In the genomic region with DNA sequence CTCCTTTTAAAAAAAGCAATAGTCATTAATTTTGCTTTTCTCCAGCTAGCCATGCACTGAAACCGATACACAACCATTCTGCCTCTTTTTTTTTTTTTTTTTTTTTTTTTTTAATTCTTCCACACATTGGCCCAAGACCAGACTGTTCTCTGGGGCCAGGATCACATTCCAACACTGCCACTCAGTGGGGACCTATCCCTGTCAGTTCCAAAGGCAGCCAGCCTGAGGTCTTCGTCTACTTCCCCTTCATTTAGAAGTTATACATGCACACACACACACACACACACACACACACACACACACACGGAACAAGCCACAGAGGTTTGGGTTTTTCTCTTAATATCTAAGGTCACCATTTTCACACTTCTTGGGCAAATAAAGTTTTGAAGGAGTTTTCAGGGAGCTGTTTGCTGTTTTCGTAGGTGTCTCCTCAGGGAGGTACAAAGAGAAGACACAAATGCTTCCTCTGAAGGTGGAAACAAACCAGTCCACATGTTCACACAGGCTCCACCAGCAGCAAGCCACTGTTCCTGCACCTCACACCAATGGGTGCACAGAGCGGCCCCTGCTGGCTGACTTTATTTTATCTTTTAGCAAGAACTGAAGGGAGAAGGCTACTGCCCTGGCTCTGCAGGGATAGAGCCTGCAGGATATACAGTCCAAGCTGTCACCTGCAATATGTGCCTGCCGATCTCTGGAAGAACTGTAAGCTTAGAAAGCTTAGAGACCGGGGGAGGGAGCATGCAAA, we compare ENCODE assay signal across 9 mouse cellular contexts.
DNase-seq lines count a peak whose midpoint lies in the region; ATAC-seq and TF ChIP-seq lines count a peak whose summit lies in the region.
"Had no signal": no experiment of that assay in that cellular context is flagged by ENCODE, and none has a peak within 500 bp of the region (broad histone marks: within the 10 kb centered on the region; RNA-seq: fewer than 3 reads in every experiment).

No protein-coding gene starts in this region.

- no peaks in the 10 kb centered on the region for H3K27me3 ChIP-seq in CH12.LX (replicated peaks)
- H3K27me3 ChIP-seq in forebrain, embryonic 14.5 days (replicated peaks; ENCODE audit: control insufficient read depth, insufficient read depth, low read length) = no peaks in the 10 kb centered on the region
- H3K27me3 ChIP-seq in lung, embryonic 16.5 days (ENCODE audit: control insufficient read depth, insufficient read depth, low read depth, low read length) = no peaks in the 10 kb centered on the region

- peak; percentile 85 for TF ChIP-seq RAD21 in CH12.LX (IDR thresholded peaks at IDR 0.05; ENCODE audit: low read depth, low read length)

- no peak for TF ChIP-seq EP300 in CH12.LX (IDR thresholded peaks at IDR 0.05; ENCODE audit: low read length)

- no peaks in the 10 kb centered on the region for H3K36me3 ChIP-seq in CH12.LX (replicated peaks in 1 of 2; ENCODE audit: control insufficient read depth in 1 of 2, insufficient read depth in 1 of 2, low read length in 1 of 2)
- no peaks in the 10 kb centered on the region for H3K36me3 ChIP-seq in forebrain, embryonic 14.5 days (ENCODE audit: control insufficient read depth, insufficient read depth, low read length)
- no peaks in the 10 kb centered on the region for H3K36me3 ChIP-seq in lung, embryonic 16.5 days (ENCODE audit: control insufficient read depth, insufficient read depth, low read length)

- dilution Hi-C loops in CH12.LX (cut with MboI; ENCODE audit: extremely low pct_ligation_motif_present, extremely low pct_unique_long_range_greater_than_20kb, low sequenced_read_pairs) = no loop called here

- in situ Hi-C loops in CH12.LX (cut with MboI; ENCODE audit: low pct_ligation_motif_present, low pct_unique_long_range_greater_than_20kb, low sequenced_read_pairs) = no loop called here

- peak; percentile 93 for ATAC-seq in forebrain, embryonic 14.5 days
- ATAC-seq in lung, embryonic 16.5 days (ENCODE audit: low read depth) = peak; percentile 90

- peak; percentile 90 for DNase-seq in CH12.LX (ENCODE audit: extremely low read depth)
- peak; percentile 20 for DNase-seq in c-Kit-positive CD71-positive TER-119-negative erythroid progenitor cells, embryonic 14.5 days (ENCODE audit: low read depth)
- DNase-seq in forebrain, embryonic 14.5 days (ENCODE audit: low spot score) = peak; percentile 93
- peak; percentile 91 for DNase-seq in heart, postnatal 4 days
- peak; percentile 81 to 92 for DNase-seq in layer of hippocampus, adult 2 months (ENCODE audit: low spot score in 2 of 2)
- peak; percentile 94 for DNase-seq in retina, embryonic 14.5 days (ENCODE audit: low spot score)
- peak; percentile 65 to 70 for DNase-seq in thymus, postnatal 36 days

- 17% methylated on average over 7 of the region's 7 CpGs for WGBS in forebrain, embryonic 14.5 days
- 18% methylated on average over 7 of the region's 7 CpGs for WGBS in lung, embryonic 16.5 days

- H3K9me3 ChIP-seq in CH12.LX (replicated peaks; ENCODE audit: low read length) = no peaks in the 10 kb centered on the region
- H3K9me3 ChIP-seq in forebrain, embryonic 14.5 days (replicated peaks; ENCODE audit: control insufficient read depth, low read length) = no peaks in the 10 kb centered on the region
- H3K9me3 ChIP-seq in lung, embryonic 16.5 days (ENCODE audit: control insufficient read depth, low read length) = no peaks in the 10 kb centered on the region

- no peak overlapping the region for H3K9ac ChIP-seq in CH12.LX (ENCODE audit: insufficient read depth, low read depth)
- H3K9ac ChIP-seq in forebrain, embryonic 14.5 days (ENCODE audit: low read length) = no peak overlapping the region
- H3K9ac ChIP-seq in lung, embryonic 16.5 days (ENCODE audit: low read length) = no peak overlapping the region

- no peak for TF ChIP-seq POLR2A in CH12.LX (IDR thresholded peaks at IDR 0.05; ENCODE audit: low read depth, low read length)

- no peak overlapping the region for H3K27ac ChIP-seq in CH12.LX (ENCODE audit: insufficient read depth, low read depth)
- no peak overlapping the region for H3K27ac ChIP-seq in forebrain, embryonic 14.5 days (ENCODE audit: low read depth, low read length)
- no peak overlapping the region for H3K27ac ChIP-seq in layer of hippocampus, adult 2 months
- H3K27ac ChIP-seq in lung, embryonic 16.5 days (ENCODE audit: low read length) = no peak overlapping the region

- H3K4me2 ChIP-seq in CH12.LX (ENCODE audit: insufficient read depth, low read depth, poor library complexity, severe bottlenecking) = peak overlapping the region; percentile 24; the same call in 1 of the 2 replicates
- H3K4me2 ChIP-seq in forebrain, embryonic 14.5 days (ENCODE audit: low read length) = no peak overlapping the region
- H3K4me2 ChIP-seq in lung, embryonic 16.5 days (ENCODE audit: low read depth, low read length) = no peak overlapping the region

- H3K4me3 ChIP-seq in CH12.LX (replicated peaks in 1 of 3; ENCODE audit: low read depth in 2 of 3, low read length in 2 of 3, poor library complexity in 1 of 3) = no peak overlapping the region
- H3K4me3 ChIP-seq in forebrain, embryonic 14.5 days (ENCODE audit: low read depth, low read length) = no peak overlapping the region
- H3K4me3 ChIP-seq in layer of hippocampus, adult 2 months = no peak overlapping the region
- no peak overlapping the region for H3K4me3 ChIP-seq in lung, embryonic 16.5 days (ENCODE audit: low read length)
- H3K4me3 ChIP-seq: erythroblast, embryonic 14.5 days had no signal

- peak; percentile 50 to 94 for TF ChIP-seq CTCF in CH12.LX (conservative IDR thresholded peaks at IDR 0.05 in 1 of 2, IDR thresholded peaks at IDR 0.05 in 1 of 2; ENCODE audit: low read depth in 2 of 2, low read length in 2 of 2)
- TF ChIP-seq CTCF in layer of hippocampus, adult 2 months (conservative IDR thresholded peaks at IDR 0.05) = peak; percentile 91

- H3K4me1 ChIP-seq in CH12.LX (ENCODE audit: control insufficient read depth in 1 of 2, insufficient read depth in 2 of 2) = peaks cover 0 to 4% of the 10 kb centered on the region in 2 experiments; a peak in 1 of 4 replicates
- no peaks in the 10 kb centered on the region for H3K4me1 ChIP-seq in forebrain, embryonic 14.5 days (ENCODE audit: control insufficient read depth, insufficient read depth, low read length)
- H3K4me1 ChIP-seq in lung, embryonic 16.5 days (replicated peaks; ENCODE audit: control insufficient read depth, insufficient read depth, low read length) = no peaks in the 10 kb centered on the region

- no peaks in the 10 kb centered on the region for H3K79me2 ChIP-seq in CH12.LX (replicated peaks; ENCODE audit: control insufficient read depth, extremely low read depth, insufficient read depth, poor library complexity, severe bottlenecking)

TF ChIP-seq in CH12.LX, 34 proteins besides CTCF, POLR2A, EP300 and RAD21 (continues in another document):
- TF ChIP-seq MAFK (IDR thresholded peaks at IDR 0.05; ENCODE audit: insufficient replicate concordance, low read length) (no peak), NELFE (IDR thresholded peaks at IDR 0.05; ENCODE audit: low read depth, low read length) (no peak), USF1 (IDR thresholded peaks at IDR 0.05; ENCODE audit: low read depth, low read length) (no peak), JUND (conservative IDR thresholded peaks at IDR 0.05; ENCODE audit: low read depth, low read length) (no peak), UBTF (IDR thresholded peaks at IDR 0.05; ENCODE audit: low read depth, low read length) (no peak), JUN (IDR thresholded peaks at IDR 0.05; ENCODE audit: insufficient read depth, low read depth, low read length) (no peak), KAT2A (IDR thresholded peaks at IDR 0.05; ENCODE audit: insufficient replicate concordance, low read length) (no peak), NRF1 (IDR thresholded peaks at IDR 0.05; ENCODE audit: low read depth, low read length) (no peak), E2F4 (IDR thresholded peaks at IDR 0.05; ENCODE audit: insufficient replicate concordance, low read depth, low read length) (no peak), SIN3A (IDR thresholded peaks at IDR 0.05; ENCODE audit: low read length) (no peak), CHD1 (IDR thresholded peaks at IDR 0.05; ENCODE audit: low read depth, low read length) (no peak), MXI1 (IDR thresholded peaks at IDR 0.05; ENCODE audit: low read depth, low read length) (no peak; the same call in 1 of the 2 replicates), CHD2 (IDR thresholded peaks at IDR 0.05; ENCODE audit: low read length) (no peak), MYC (IDR thresholded peaks at IDR 0.05; ENCODE audit: low read depth, low read length) (peak; percentile 75; the same call in 1 of the 2 replicates), POLR2AphosphoS2 (IDR thresholded peaks at IDR 0.05; ENCODE audit: low read depth, low read length) (no peak), GABPA (IDR thresholded peaks at IDR 0.05; ENCODE audit: insufficient replicate concordance, low read depth, low read length) (no peak), ZMIZ1 (IDR thresholded peaks at IDR 0.05; ENCODE audit: low read depth, low read length) (no peak), SMC3 (IDR thresholded peaks at IDR 0.05; ENCODE audit: low read depth, low read length) (peak; percentile 94), ZC3H11A (IDR thresholded peaks at IDR 0.05; ENCODE audit: low read depth, low read length) (peak; percentile 60), IRF4 (IDR thresholded peaks at IDR 0.05; ENCODE audit: low read depth, low read length) (peak; percentile 23; the same call in 1 of the 2 replicates), MAZ (IDR thresholded peaks at IDR 0.05; ENCODE audit: low read depth, low read length) (no peak), TCF12 (IDR thresholded peaks at IDR 0.05; ENCODE audit: low read depth, low read length) (no peak), USF2 (conservative IDR thresholded peaks at IDR 0.05; ENCODE audit: low read depth, low read length) (no peak), ZKSCAN1 (IDR thresholded peaks at IDR 0.05; ENCODE audit: borderline replicate concordance, low read depth, low read length) (no peak), PAX5 (IDR thresholded peaks at IDR 0.05; ENCODE audit: low read length) (no peak), BHLHE40 (IDR thresholded peaks at IDR 0.05; ENCODE audit: low read depth, low read length) (0 out of 2 replicates have a peak, but pooled peaks have one; percentile 13), MEF2A (IDR thresholded peaks at IDR 0.05; ENCODE audit: borderline replicate concordance, low read depth, low read length) (peak; percentile 17; the same call in 1 of the 2 replicates), RCOR1 (conservative IDR thresholded peaks at IDR 0.05; ENCODE audit: low read depth, low read length) (no peak), ELF1 (IDR thresholded peaks at IDR 0.05; ENCODE audit: low read depth, low read length) (0 out of 2 replicates have a peak, but pooled peaks have one; percentile 25), ETS1 (conservative IDR thresholded peaks at IDR 0.05; ENCODE audit: low read depth, low read length) (no peak), MAX (IDR thresholded peaks at IDR 0.05; ENCODE audit: low read length) (peak; percentile 76), HCFC1 (IDR thresholded peaks at IDR 0.05; ENCODE audit: low read depth, low read length) (no peak)

Comparison
In these comparisons a context has a peak if more than half of its experiments do, and no peak if none do; other contexts are left out.
1. DNase-seq: peak in every context shown above with its lines; median percentile 94 in retina, embryonic 14.5 days; 93 in forebrain, embryonic 14.5 days; 91 in heart, postnatal 4 days; 90 in CH12.LX; 86 in layer of hippocampus, adult 2 months; 68 in thymus, postnatal 36 days; 20 in c-Kit-positive CD71-positive TER-119-negative erythroid progenitor cells, embryonic 14.5 days.